35 mouse cellular contexts compared by ENCODE assay signal in the genomic region with DNA sequence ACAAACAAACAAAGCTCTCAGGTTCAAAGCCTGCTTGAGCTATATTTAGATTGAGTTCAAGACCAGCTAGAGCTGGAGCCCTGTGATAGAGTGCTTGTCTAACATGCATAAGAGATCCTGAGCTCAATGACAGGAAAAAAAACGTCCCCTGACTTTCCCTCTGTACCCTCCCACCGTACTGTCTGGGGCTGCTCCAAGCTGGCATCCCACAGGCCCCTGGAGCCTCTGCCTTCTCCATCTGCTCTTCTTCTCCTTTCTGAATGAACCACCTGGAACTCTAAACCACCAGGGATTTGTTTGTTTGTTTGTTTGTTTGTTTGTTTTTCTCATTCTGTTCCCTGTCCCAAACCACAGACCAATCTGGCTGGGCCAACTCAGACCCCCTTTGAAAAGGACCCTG. TPM values are rescaled to one million over a fixed set of nuclear protein-coding genes. Genes with fewer than 3 reads are reported as not detected.
"Had no signal": no experiment of that assay in that cellular context is flagged by ENCODE, and none has a peak within 500 bp of the region (broad histone marks: within the 10 kb centered on the region; RNA-seq: fewer than 3 reads in every experiment).

No protein-coding gene starts in this region.

- H3K27me3 ChIP-seq: heart, embryonic 12.5 days; heart, embryonic 13.5 days; heart, embryonic 15.5 days; hindbrain, embryonic 15.5 days; intestine, embryonic 15.5 days; kidney, embryonic 15.5 days had no signal

- DNase-seq: heart, postnatal 10 days; heart, postnatal 14 days; heart, postnatal 36 days; heart, postnatal 4 days; kidney, adult 11 months; kidney, adult 18-20 months; kidney, adult 8-10 months; kidney, adult 9 months; kidney, postnatal 10 days; kidney, postnatal 14 days; kidney, postnatal 25 days; kidney, postnatal 36 days; layer of hippocampus, adult 9-11 months; layer of hippocampus, postnatal 36 days had no signal

- H3K27ac ChIP-seq: heart, embryonic 10.5 days; heart, embryonic 13.5 days; heart, embryonic 15.5 days; hindbrain, embryonic 10.5 days; hindbrain, embryonic 12.5 days; hindbrain, embryonic 13.5 days; hindbrain, embryonic 14.5 days; hindbrain, embryonic 15.5 days; hindbrain, postnatal 0 days; intestine, embryonic 15.5 days; kidney, embryonic 15.5 days; kidney, postnatal 0 days; layer of hippocampus, adult 2 months; left cerebral cortex, adult 2 months had no signal

- H3K9ac ChIP-seq: heart, embryonic 12.5 days; heart, embryonic 13.5 days; heart, embryonic 15.5 days; hindbrain, embryonic 12.5 days; hindbrain, embryonic 13.5 days; hindbrain, embryonic 14.5 days; hindbrain, embryonic 15.5 days; intestine, embryonic 15.5 days; kidney, embryonic 15.5 days had no signal

- ATAC-seq: hindbrain, embryonic 16.5 days; hindbrain, postnatal 0 days; inflammation-experienced regulatory T-cells, adult 6 months; intestine, embryonic 15.5 days; intestine, embryonic 16.5 days; intestine, postnatal 0 days had no signal

- H3K4me2 ChIP-seq: heart, embryonic 11.5 days; heart, embryonic 12.5 days; heart, embryonic 13.5 days; heart, embryonic 15.5 days; hindbrain, embryonic 12.5 days; hindbrain, embryonic 13.5 days; hindbrain, embryonic 14.5 days; hindbrain, embryonic 15.5 days; intestine, embryonic 15.5 days; kidney, embryonic 15.5 days had no signal

- H3K4me3 ChIP-seq: heart, embryonic 10.5 days; heart, embryonic 12.5 days; heart, embryonic 13.5 days; heart, embryonic 15.5 days; hindbrain, embryonic 10.5 days; hindbrain, embryonic 12.5 days; hindbrain, embryonic 13.5 days; hindbrain, embryonic 15.5 days; intestine, embryonic 15.5 days; kidney, embryonic 15.5 days; layer of hippocampus, adult 2 months; left cerebral cortex, adult 2 months had no signal

- H3K36me3 ChIP-seq: heart, embryonic 10.5 days; heart, embryonic 12.5 days; heart, embryonic 13.5 days; heart, embryonic 15.5 days; hindbrain, embryonic 10.5 days; hindbrain, embryonic 12.5 days; hindbrain, embryonic 13.5 days; hindbrain, embryonic 15.5 days; intestine, embryonic 15.5 days; kidney, embryonic 15.5 days had no signal

- H3K9me3 ChIP-seq: heart, embryonic 10.5 days; heart, embryonic 12.5 days; heart, embryonic 13.5 days; heart, embryonic 15.5 days; hindbrain, embryonic 10.5 days; hindbrain, embryonic 12.5 days; hindbrain, embryonic 13.5 days; hindbrain, embryonic 15.5 days; intestine, embryonic 15.5 days; kidney, embryonic 15.5 days had no signal

RNA-seq across cellular contexts. Expression of gene Efhd1, which starts 11.9 kb away (rescaled TPM):
- polyA plus RNA-seq: heart, embryonic 14.5 days; inflammation-experienced regulatory T-cells, adult 6 months had no signal
